Mouse (Mus musculus): ENCODE measurements around the gene Zgrf1.

The Zgrf1 gene

DNA sequence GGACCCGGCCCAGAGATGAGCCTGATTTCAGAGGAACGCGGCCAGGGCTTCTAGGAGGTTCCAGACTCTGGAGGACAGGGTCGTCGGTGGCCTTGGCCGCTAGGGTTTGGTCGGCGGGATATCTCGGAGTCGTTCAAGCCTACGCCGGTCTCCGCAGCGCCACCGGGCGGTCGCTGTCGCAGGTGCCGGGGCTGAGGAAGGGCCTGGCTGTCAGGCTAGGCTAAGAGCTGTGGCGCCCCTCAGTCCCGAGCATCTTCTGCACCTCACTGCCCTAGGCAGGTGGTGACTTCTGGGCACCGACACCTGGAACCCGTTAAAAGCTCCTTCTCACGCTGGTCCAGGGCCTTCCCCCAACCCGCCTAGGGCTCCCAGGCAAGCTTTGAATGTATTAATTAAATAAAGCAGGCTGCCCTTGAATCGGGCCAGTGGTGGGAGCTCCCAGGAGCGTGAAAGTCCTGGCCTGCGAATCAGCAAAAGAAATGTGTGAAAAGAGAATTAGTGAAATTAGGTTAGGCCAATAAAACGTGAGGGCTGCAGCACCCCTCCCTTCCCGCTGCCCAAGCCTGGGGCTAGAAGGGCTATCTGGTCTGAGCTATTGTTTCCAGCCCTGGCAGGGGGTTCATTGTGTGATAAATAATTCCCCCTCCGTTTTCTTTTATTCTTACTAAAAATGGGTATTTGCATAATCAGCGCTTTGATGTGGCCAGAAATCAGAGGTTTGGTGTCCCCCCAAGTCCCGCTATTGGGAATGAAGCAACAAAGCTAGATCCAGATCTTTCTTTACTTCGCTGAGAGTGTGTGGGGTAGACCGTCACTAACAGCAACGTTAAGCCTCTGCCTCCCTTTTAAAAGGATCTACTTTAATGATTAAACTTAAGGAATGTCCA, 86.8 kb downstream of the Zgrf1 start:
- DNase-seq (ENCODE audit: low spot score in 2 of 2): no peak

- DNase-seq (ENCODE audit: low spot score in 2 of 2): no peak
These were observed 87.7 kb downstream of the Zgrf1 start for GRCm38 (mm10) chr3:127640762-127641700.

- DNase-seq (ENCODE audit: low spot score in 2 of 2): no peak
These were observed 88.9 kb downstream of the Zgrf1 start for GRCm38 (mm10) chr3:127642211-127642610.

DNA sequence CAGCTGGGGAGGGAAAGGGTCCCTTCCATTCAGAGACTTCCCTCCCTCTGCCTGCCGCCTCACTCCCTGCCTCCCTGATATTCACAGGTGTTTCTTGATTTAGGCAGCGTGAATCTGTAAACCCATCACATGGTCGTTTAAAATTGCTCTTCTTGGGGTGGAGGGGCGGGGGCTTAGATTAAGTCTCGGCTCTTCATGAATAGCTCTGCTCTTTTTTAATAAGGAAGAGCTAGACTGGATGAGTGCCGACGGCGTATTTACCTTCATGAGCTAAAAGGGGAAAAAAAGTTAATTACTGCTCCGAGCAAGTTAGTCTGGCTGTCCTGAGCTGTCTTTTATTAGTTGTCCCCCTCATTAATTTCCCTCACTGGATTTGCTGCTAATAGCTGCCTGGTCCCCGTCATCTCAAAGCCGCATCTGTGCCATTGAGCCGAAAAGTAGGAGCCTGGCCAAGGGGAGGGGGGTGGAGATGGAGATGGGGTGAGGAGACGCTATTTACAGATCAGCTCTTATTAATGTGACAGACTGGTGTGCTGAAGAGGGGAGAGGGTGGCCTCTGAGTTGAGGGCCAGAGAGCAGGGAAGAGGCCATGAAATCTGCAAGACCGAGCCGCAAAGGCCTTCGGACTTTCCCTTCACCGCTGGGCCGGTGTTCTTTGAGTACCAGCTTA, 93.0 kb downstream of the Zgrf1 start:
- DNase-seq (ENCODE audit: low spot score in 2 of 2): no peak

DNA sequence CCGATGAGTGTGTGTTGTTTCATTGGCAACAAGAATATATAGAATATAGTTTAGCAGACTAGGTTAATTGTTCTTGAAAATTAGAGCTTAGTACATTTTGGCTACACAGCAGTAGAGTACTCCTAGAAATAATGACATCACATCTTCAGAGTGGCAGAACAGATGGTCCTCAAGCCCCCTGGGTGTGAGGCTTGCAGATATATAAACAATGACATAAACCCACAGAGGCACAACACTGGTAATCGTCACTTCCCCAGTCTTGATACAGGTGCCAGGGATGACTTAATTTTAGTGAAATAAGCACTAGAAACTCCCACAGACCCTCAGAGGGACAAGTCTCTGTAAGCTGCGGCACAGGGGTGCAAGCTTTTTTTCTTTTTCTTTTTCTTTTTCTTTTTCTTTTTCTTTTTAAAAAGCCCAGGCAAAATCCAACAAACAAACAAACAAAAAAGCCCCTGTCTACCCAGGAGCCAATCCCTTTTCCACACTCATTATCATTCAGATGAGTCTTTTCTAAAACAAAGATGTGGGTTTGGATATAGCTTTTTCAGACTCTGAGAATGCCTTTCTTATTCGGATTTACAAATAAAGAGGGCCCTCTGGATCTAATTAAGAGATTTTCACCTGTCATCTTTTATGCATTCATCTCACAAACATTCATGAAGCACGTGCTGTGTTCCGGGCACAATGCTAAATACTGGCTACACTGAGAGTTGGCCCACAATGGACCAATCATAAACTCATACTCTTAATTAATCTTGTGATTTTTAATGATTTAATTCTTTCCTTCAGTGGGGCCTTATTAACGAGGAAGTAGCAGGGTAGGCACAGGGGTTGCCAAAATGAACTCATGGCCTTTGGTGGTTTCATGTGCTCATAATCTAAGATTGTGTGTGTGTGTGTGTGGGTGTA, 98.7 kb downstream of the Zgrf1 start:
- no peak for DNase-seq (ENCODE audit: low spot score in 2 of 2)

DNA sequence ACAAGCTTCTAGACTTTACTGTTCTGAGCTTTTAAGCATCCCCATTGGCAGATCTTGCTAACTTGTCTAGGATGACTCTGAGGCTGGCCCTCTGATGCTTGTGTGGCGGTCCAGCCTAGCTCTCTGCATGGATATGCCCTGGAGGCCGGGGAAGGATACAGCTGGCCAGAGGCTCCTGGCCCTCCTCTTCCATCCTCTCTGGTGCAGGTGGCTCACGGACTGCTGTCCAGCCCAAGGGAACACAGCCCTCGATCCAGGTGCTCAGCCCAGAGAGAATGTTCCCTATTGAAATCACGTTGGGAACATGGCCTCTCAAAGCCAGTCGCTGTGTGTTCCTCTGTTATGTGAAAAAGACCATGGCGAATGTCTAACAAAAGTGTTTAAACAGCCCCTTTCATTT, 107.4 kb downstream of the Zgrf1 start:
- no peak for DNase-seq (ENCODE audit: low spot score in 2 of 2)

DNA sequence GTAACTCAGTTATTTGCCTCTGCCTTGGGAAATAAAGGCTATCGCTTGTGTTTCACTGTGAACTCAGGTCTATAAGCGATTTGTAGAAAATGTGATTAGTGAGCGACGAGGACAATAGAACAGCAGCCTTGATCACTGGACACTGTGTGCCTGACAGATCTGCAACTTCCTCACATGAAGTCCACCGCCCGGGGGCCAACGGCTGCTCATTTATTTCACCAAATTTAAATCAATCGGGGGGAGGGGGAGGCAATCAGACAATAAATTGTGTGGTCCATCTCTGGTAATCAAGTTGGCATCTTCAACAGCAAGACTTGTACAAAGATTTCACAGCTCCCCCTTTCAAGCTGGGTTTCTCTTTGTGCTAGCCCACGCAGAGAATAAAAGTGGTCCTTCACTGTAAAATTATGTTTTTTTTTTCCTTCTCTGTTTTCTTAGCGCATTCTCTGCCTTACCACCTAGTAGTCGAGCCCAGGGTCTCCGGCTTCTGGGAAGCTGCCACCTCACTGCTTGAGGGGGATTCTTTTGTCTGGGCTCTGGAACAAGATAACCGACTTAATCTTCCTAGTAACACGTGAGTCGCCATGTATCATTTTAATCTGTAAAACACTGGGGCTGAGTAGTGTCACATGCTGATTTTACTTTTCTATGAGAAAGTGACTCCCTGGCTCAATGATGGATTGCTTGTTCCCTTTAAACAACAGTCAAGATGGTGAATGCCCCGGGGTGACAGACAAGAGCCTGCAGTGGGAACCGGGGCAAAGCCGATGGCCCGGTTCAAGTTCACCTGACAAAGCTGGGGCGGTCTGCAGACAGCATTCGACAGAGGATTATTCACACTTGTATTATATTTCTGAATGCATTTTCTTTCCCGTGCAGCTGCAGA, 108.6 kb downstream of the Zgrf1 start:
- DNase-seq (ENCODE audit: low spot score in 2 of 2): no peak

Measured in heart, adult 9 months (tissue).